Mouse (Mus musculus) forebrain, embryonic 15.5 days (tissue): ENCODE measurements at regions not wholly inside any gene's neighbourhood (a gene's known extent, or its start where the extent isn't known, plus 50 kb on each side); places are given as distances from the start of the nearest gene placed in this dataset.
"Not testable (repeated sequence)": the region's sequence is repeated elsewhere in the genome, so short reads cannot be mapped to it uniquely, and the experiment has no call there.

Experiments used
- ATAC-seq: fragments of 200-750 bp; cut with Nextera tagmentation; replicated peaks from 2 replicates; pipeline ENCODE4 v1.8.0; 2017; ENCODE audit warnings: mild to moderate bottlenecking, moderate TSS enrichment, moderate library complexity
- H3K27ac ChIP-seq: fragments of 300-500 bp; sonication (generic); replicated peaks from 2 replicates; pipeline ENCODE4 v1.5.1; 2015; ENCODE audit warnings: mild to moderate bottlenecking, inconsistent platforms
- H3K27me3 ChIP-seq: fragments of 300-500 bp; sonication (generic); 2 replicates; pipeline ENCODE4 v1.6.1; 2015; ENCODE audit warnings: inconsistent platforms
- H3K36me3 ChIP-seq: fragments of 300-500 bp; sonication (generic); 2 replicates; pipeline ENCODE4 v1.6.1; 2015; ENCODE audit warnings: mild to moderate bottlenecking, inconsistent platforms
- H3K4me1 ChIP-seq: fragments of 300-500 bp; sonication (generic); 2 replicates; pipeline ENCODE4 v1.6.1; 2015; ENCODE audit warnings: inconsistent platforms
- H3K4me2 ChIP-seq: fragments of 300-500 bp; sonication (generic); replicated peaks from 2 replicates; pipeline ENCODE4 v1.6.1; 2015; ENCODE audit warnings: mild to moderate bottlenecking, inconsistent platforms
- H3K4me3 ChIP-seq: fragments of 300-500 bp; sonication (generic); 2 replicates; pipeline ENCODE4 v1.5.1; 2015; ENCODE audit warnings: mild to moderate bottlenecking, inconsistent platforms
- H3K9ac ChIP-seq: fragments of 300-500 bp; sonication (generic); replicated peaks from 2 replicates; pipeline ENCODE4 v1.6.1; 2015; ENCODE audit warnings: mild to moderate bottlenecking, inconsistent platforms
- H3K9me3 ChIP-seq: fragments of 300-500 bp; sonication (generic); 2 replicates; pipeline ENCODE4 v1.6.1; 2016; ENCODE audit warnings: inconsistent platforms
- WGBS: fragments of 180-500 bp; shearing (Covaris S2); methylation state at CpG from one replicate; pipeline ENCODE4 v1.1.7; 2015; ENCODE audit warnings: mixed read lengths; 5-methylcytosine and 5-hydroxymethylcytosine counted together

- Histone ChIP-seq H3K27ac (no peak overlapping the region), H3K4me3 (no peak overlapping the region), H3K4me2 (no peak overlapping the region), H3K36me3 (no peaks in the 10 kb centered on the region), H3K9me3 (no peaks in the 10 kb centered on the region), H3K4me1 (no peaks in the 10 kb centered on the region), H3K27me3 (no peaks in the 10 kb centered on the region), H3K9ac (no peak overlapping the region)
- ATAC-seq, result no peak
Observed at GRCm38 (mm10) chr11:14136142-14136541, 462.9 kb upstream of the Pom121l12 start.

GRCm38 (mm10) chr11:14142376-14142775 is 456.7 kb upstream of the Pom121l12 start:
- not testable (repeated sequence) for H3K27me3 ChIP-seq, H3K36me3 ChIP-seq, H3K4me2 ChIP-seq, H3K9ac ChIP-seq, H3K9me3 ChIP-seq, H3K4me1 ChIP-seq, H3K27ac ChIP-seq, ATAC-seq, H3K4me3 ChIP-seq
- 91% methylated on average over 3 of the region's 3 CpGs for WGBS

GRCm38 (mm10) chr11:14147639-14148038 is 451.4 kb upstream of the Pom121l12 start:
- ATAC-seq, result no peak
- no peaks in the 10 kb centered on the region for H3K9me3 ChIP-seq
- WGBS, result 89% methylated on average over 4 of the region's 4 CpGs
- H3K4me3 ChIP-seq, result no peak overlapping the region
- no peak overlapping the region for H3K27ac ChIP-seq
- no peak overlapping the region for H3K4me2 ChIP-seq
- H3K36me3 ChIP-seq, result no peaks in the 10 kb centered on the region
- H3K4me1 ChIP-seq, result no peaks in the 10 kb centered on the region
- H3K9ac ChIP-seq, result no peak overlapping the region
- no peaks in the 10 kb centered on the region for H3K27me3 ChIP-seq

- ATAC-seq, result no peak
- no peak overlapping the region for H3K9ac ChIP-seq
- no peak overlapping the region for H3K4me2 ChIP-seq
- WGBS, result 25% methylated on average over 3 of the region's 3 CpGs
- H3K4me1 ChIP-seq, result no peaks in the 10 kb centered on the region
- H3K9me3 ChIP-seq, result no peaks in the 10 kb centered on the region
- no peak overlapping the region for H3K4me3 ChIP-seq
- H3K27me3 ChIP-seq, result no peaks in the 10 kb centered on the region
- H3K36me3 ChIP-seq, result no peaks in the 10 kb centered on the region
- no peak overlapping the region for H3K27ac ChIP-seq
Observed at GRCm38 (mm10) chr11:14159366-14159765, 439.7 kb upstream of the Pom121l12 start.

GRCm38 (mm10) chr11:14169478-14169877 is 429.6 kb upstream of the Pom121l12 start:
- Histone ChIP-seq H3K27me3 (no peaks in the 10 kb centered on the region), H3K4me3 (no peak overlapping the region)
- 62% methylated on average over 6 of the region's 6 CpGs for WGBS

GRCm38 (mm10) chr11:14174594-14174993 is 424.5 kb upstream of the Pom121l12 start:
- Histone ChIP-seq H3K9ac (no peak overlapping the region), H3K36me3 (no peaks in the 10 kb centered on the region), H3K27ac (no peak overlapping the region), H3K9me3 (no peaks in the 10 kb centered on the region), H3K27me3 (no peaks in the 10 kb centered on the region), H3K4me1 (no peaks in the 10 kb centered on the region), H3K4me3 (no peak overlapping the region), H3K4me2 (no peak overlapping the region)
- no peak for ATAC-seq
- 74% methylated on average over 2 of the region's 2 CpGs for WGBS

More at GRCm38 (mm10) chr11:14169478-14169877, 429.6 kb upstream of the Pom121l12 start:
- Histone ChIP-seq H3K36me3 (no peaks in the 10 kb centered on the region), H3K9me3 (no peaks in the 10 kb centered on the region), H3K27ac (no peak overlapping the region), H3K4me2 (no peak overlapping the region), H3K4me1 (no peaks in the 10 kb centered on the region), H3K9ac (no peak overlapping the region)
- ATAC-seq, result no peak

GRCm38 (mm10) chr11:14182020-14182419 is 417.1 kb upstream of the Pom121l12 start:
- Histone ChIP-seq H3K27me3 (no peaks in the 10 kb centered on the region), H3K4me1 (peaks cover 5% of the 10 kb centered on the region; the same call in 1 of the 2 replicates), H3K27ac (peak overlapping the region; percentile 56), H3K36me3 (no peaks in the 10 kb centered on the region), H3K9me3 (no peaks in the 10 kb centered on the region), H3K4me2 (no peak overlapping the region), H3K9ac (no peak overlapping the region), H3K4me3 (no peak overlapping the region)
- peak; percentile 90 for ATAC-seq
- WGBS, result 4% methylated on average over 1 of the region's 1 CpGs

GRCm38 (mm10) chr11:14182466-14182865 is 416.6 kb upstream of the Pom121l12 start:
- no peak overlapping the region for H3K4me3 ChIP-seq
- WGBS, result 24% methylated on average over 3 of the region's 3 CpGs
- no peak overlapping the region for H3K9ac ChIP-seq
- H3K36me3 ChIP-seq, result no peaks in the 10 kb centered on the region
- H3K4me2 ChIP-seq, result no peak overlapping the region
- no peaks in the 10 kb centered on the region for H3K27me3 ChIP-seq
- H3K27ac ChIP-seq, result peak overlapping the region; percentile 56
- peak; percentile 10; the same call in 1 of the 2 replicates for ATAC-seq
- H3K4me1 ChIP-seq, result peaks cover 5% of the 10 kb centered on the region; the same call in 1 of the 2 replicates
- no peaks in the 10 kb centered on the region for H3K9me3 ChIP-seq

GRCm38 (mm10) chr11:14183258-14183968 is 415.7 kb upstream of the Pom121l12 start:
- H3K27me3 ChIP-seq, result no peaks in the 10 kb centered on the region
- H3K9ac ChIP-seq, result no peak overlapping the region
- 30% methylated on average over 1 of the region's 1 CpGs for WGBS
- no peak overlapping the region; the same call in 1 of the 2 replicates for H3K27ac ChIP-seq
- ATAC-seq, result 0 out of 2 replicates have a peak, but pooled peaks have one; percentile 26
- H3K4me1 ChIP-seq, result peaks cover 5% of the 10 kb centered on the region; the same call in 1 of the 2 replicates
- no peak overlapping the region for H3K4me2 ChIP-seq
- no peak overlapping the region for H3K4me3 ChIP-seq
- H3K9me3 ChIP-seq, result no peaks in the 10 kb centered on the region
- no peaks in the 10 kb centered on the region for H3K36me3 ChIP-seq

GRCm38 (mm10) chr11:14195081-14195480 is 404.0 kb upstream of the Pom121l12 start:
- no peak overlapping the region for H3K9ac ChIP-seq
- 91% methylated on average over 2 of the region's 2 CpGs for WGBS
- no peaks in the 10 kb centered on the region for H3K36me3 ChIP-seq
- ATAC-seq, result no peak
- H3K4me1 ChIP-seq, result no peaks in the 10 kb centered on the region
- H3K27ac ChIP-seq, result no peak overlapping the region
- no peaks in the 10 kb centered on the region for H3K9me3 ChIP-seq
- no peak overlapping the region for H3K4me2 ChIP-seq
- no peak overlapping the region for H3K4me3 ChIP-seq
- no peaks in the 10 kb centered on the region for H3K27me3 ChIP-seq
